Mouse (Mus musculus): ENCODE measurements around the gene Hsf5. TPM values are rescaled to one million over a fixed set of nuclear protein-coding genes. Genes with fewer than 3 reads are reported as not detected.

Gene Hsf5
- polyA plus RNA-seq, 1 experiment from 2014 or later: 0.14 TPM

GRCm38 (mm10) chr11:87701877-87702620 lies 85.1 kb downstream of the Hsf5 start:
- no peak for ATAC-seq (replicated peaks; ENCODE audit: extremely low read depth, insufficient read depth, low FRiP score)
- 72% methylated on average over 14 of the region's 14 CpGs for WGBS
- Histone ChIP-seq H3K4me3 (ENCODE audit: low read length) (no peak overlapping the region), H3K9ac (ENCODE audit: low read length) (no peak overlapping the region), H3K27me3 (ENCODE audit: control insufficient read depth, insufficient read depth, low read length) (no peaks in the 10 kb centered on the region), H3K4me2 (ENCODE audit: low read depth, low read length) (no peak overlapping the region), H3K36me3 (ENCODE audit: control insufficient read depth, insufficient read depth) (no peaks in the 10 kb centered on the region), H3K9me3 (replicated peaks; ENCODE audit: control insufficient read depth, low read length) (no peaks in the 10 kb centered on the region), H3K27ac (ENCODE audit: low read length) (no peak overlapping the region), H3K4me1 (ENCODE audit: control insufficient read depth, insufficient read depth, low read length) (no peaks in the 10 kb centered on the region)

- WGBS: 89% methylated on average over 5 of the region's 5 CpGs
- no peak for ATAC-seq (replicated peaks; ENCODE audit: extremely low read depth, insufficient read depth, low FRiP score)
These were observed 86.7 kb downstream of the Hsf5 start for GRCm38 (mm10) chr11:87703654-87704053.

GRCm38 (mm10) chr11:87704289-87704688 lies 87.3 kb downstream of the Hsf5 start:
- 87% methylated on average over 9 of the region's 9 CpGs for WGBS
- no peak overlapping the region for H3K4me3 ChIP-seq (ENCODE audit: low read length)
- H3K4me1 ChIP-seq (ENCODE audit: control insufficient read depth, insufficient read depth, low read length): no peaks in the 10 kb centered on the region
- no peak overlapping the region for H3K9ac ChIP-seq (ENCODE audit: low read length)
- no peak overlapping the region for H3K4me2 ChIP-seq (ENCODE audit: low read depth, low read length)
- ATAC-seq (replicated peaks; ENCODE audit: extremely low read depth, insufficient read depth, low FRiP score): no peak
- H3K27ac ChIP-seq (ENCODE audit: low read length): no peak overlapping the region
- no peaks in the 10 kb centered on the region for H3K27me3 ChIP-seq (ENCODE audit: control insufficient read depth, insufficient read depth, low read length)
- H3K9me3 ChIP-seq (replicated peaks; ENCODE audit: control insufficient read depth, low read length): no peaks in the 10 kb centered on the region
- no peaks in the 10 kb centered on the region for H3K36me3 ChIP-seq (ENCODE audit: control insufficient read depth, insufficient read depth)

More at GRCm38 (mm10) chr11:87703654-87704053, 86.7 kb downstream of the Hsf5 start:
- Histone ChIP-seq H3K4me3 (ENCODE audit: low read length) (no peak overlapping the region), H3K27ac (ENCODE audit: low read length) (no peak overlapping the region), H3K36me3 (ENCODE audit: control insufficient read depth, insufficient read depth) (no peaks in the 10 kb centered on the region), H3K9me3 (replicated peaks; ENCODE audit: control insufficient read depth, low read length) (no peaks in the 10 kb centered on the region), H3K4me1 (ENCODE audit: control insufficient read depth, insufficient read depth, low read length) (no peaks in the 10 kb centered on the region), H3K4me2 (ENCODE audit: low read depth, low read length) (no peak overlapping the region), H3K9ac (ENCODE audit: low read length) (no peak overlapping the region), H3K27me3 (ENCODE audit: control insufficient read depth, insufficient read depth, low read length) (no peaks in the 10 kb centered on the region)

GRCm38 (mm10) chr11:87707570-87707969 lies 90.6 kb downstream of the Hsf5 start:
- Histone ChIP-seq H3K4me2 (ENCODE audit: low read depth, low read length) (no peak overlapping the region), H3K27me3 (ENCODE audit: control insufficient read depth, insufficient read depth, low read length) (no peaks in the 10 kb centered on the region), H3K27ac (ENCODE audit: low read length) (no peak overlapping the region), H3K36me3 (ENCODE audit: control insufficient read depth, insufficient read depth) (no peaks in the 10 kb centered on the region), H3K4me3 (ENCODE audit: low read length) (no peak overlapping the region), H3K9me3 (replicated peaks; ENCODE audit: control insufficient read depth, low read length) (no peaks in the 10 kb centered on the region), H3K4me1 (ENCODE audit: control insufficient read depth, insufficient read depth, low read length) (peaks cover 5% of the 10 kb centered on the region; the same call in 1 of the 2 replicates), H3K9ac (ENCODE audit: low read length) (no peak overlapping the region)
- 55% methylated on average over 8 of the region's 8 CpGs for WGBS
- no peak for ATAC-seq (replicated peaks; ENCODE audit: extremely low read depth, insufficient read depth, low FRiP score)

- 53% methylated on average over 5 of the region's 5 CpGs for WGBS
- H3K4me2 ChIP-seq (ENCODE audit: low read depth, low read length): no peak overlapping the region
These were observed 92.0 kb downstream of the Hsf5 start for GRCm38 (mm10) chr11:87708979-87709378.

More at GRCm38 (mm10) chr11:87708979-87709378, 92.0 kb downstream of the Hsf5 start:
- no peaks in the 10 kb centered on the region for H3K36me3 ChIP-seq (ENCODE audit: control insufficient read depth, insufficient read depth)
- no peaks in the 10 kb centered on the region for H3K9me3 ChIP-seq (replicated peaks; ENCODE audit: control insufficient read depth, low read length)
- H3K27me3 ChIP-seq (ENCODE audit: control insufficient read depth, insufficient read depth, low read length): no peaks in the 10 kb centered on the region
- peaks cover 5% of the 10 kb centered on the region; the same call in 1 of the 2 replicates for H3K4me1 ChIP-seq (ENCODE audit: control insufficient read depth, insufficient read depth, low read length)
- no peak overlapping the region for H3K27ac ChIP-seq (ENCODE audit: low read length)
- no peak overlapping the region for H3K4me3 ChIP-seq (ENCODE audit: low read length)
- no peak for ATAC-seq (replicated peaks; ENCODE audit: extremely low read depth, insufficient read depth, low FRiP score)
- no peak overlapping the region for H3K9ac ChIP-seq (ENCODE audit: low read length)

Other genes with a start within 250 kb of the Hsf5 start
- gene Rad51c, start 212.2 kb upstream of the Hsf5 start, polyA plus RNA-seq (2015; fragmentation: Nextera tagmentation; extraction: Ambion mirVana): 9.2 and 10.1 TPM in 2 replicates
- 0.06 and 0.42 TPM in 2 replicates for gene Tex14, start 212.1 kb upstream of the Hsf5 start, polyA plus RNA-seq (2015; fragmentation: Nextera tagmentation; extraction: Ambion mirVana)
- not detected in 2 replicates for gene Gm11492, start 50.5 kb upstream of the Hsf5 start, polyA plus RNA-seq (2015; fragmentation: Nextera tagmentation; extraction: Ambion mirVana)
- 27.8 and 32.4 TPM in 2 replicates for gene Sept4, start 48.3 kb upstream of the Hsf5 start, polyA plus RNA-seq (2015; fragmentation: Nextera tagmentation; extraction: Ambion mirVana)
- gene Mtmr4, start 25.0 kb upstream of the Hsf5 start, polyA plus RNA-seq (2015; fragmentation: Nextera tagmentation; extraction: Ambion mirVana): 14.8 and 16.5 TPM in 2 replicates
- gene Rnf43, start 45.6 kb downstream of the Hsf5 start, polyA plus RNA-seq (2015; fragmentation: Nextera tagmentation; extraction: Ambion mirVana): 2.1 and 2.4 TPM in 2 replicates
- 100 and 111 TPM in 2 replicates for gene Supt4a, start 120.4 kb downstream of the Hsf5 start, polyA plus RNA-seq (2015; fragmentation: Nextera tagmentation; extraction: Ambion mirVana)
- gene Tspoap1, start 143.4 kb downstream of the Hsf5 start, polyA plus RNA-seq (2015; fragmentation: Nextera tagmentation; extraction: Ambion mirVana): 1.1 and 1.2 TPM in 2 replicates
- gene Mpo, start 176.4 kb downstream of the Hsf5 start, polyA plus RNA-seq (2015; fragmentation: Nextera tagmentation; extraction: Ambion mirVana): 1.0 and 2.9 TPM in 2 replicates
- gene Lpo, start 211.1 kb downstream of the Hsf5 start, polyA plus RNA-seq (2015; fragmentation: Nextera tagmentation; extraction: Ambion mirVana): 0.92 and 1.1 TPM in 2 replicates
- gene Mks1, start 236.1 kb downstream of the Hsf5 start, polyA plus RNA-seq (2015; fragmentation: Nextera tagmentation; extraction: Ambion mirVana): 7.3 and 7.7 TPM in 2 replicates

All from heart, embryonic 16.5 days (tissue).